Mouse (Mus musculus) small intestine, adult 2 months (tissue): ENCODE results near the gene Pcbd2.

Source experiments
- CTCF ChIP-seq: fragments of 200-500 bp; IDR thresholded peaks from 2 replicates; pipeline ENCODE4 v1.5.1; 2012; ENCODE audit warnings: low read depth, mild to moderate bottlenecking, control low read depth, inconsistent platforms, low read length, moderate library complexity, mixed read lengths; ENCODE audit not compliant: insufficient replicate concordance, insufficient read length; ENCODE audit errors: extremely low read depth
- POLR2A ChIP-seq: fragments of 200-500 bp; IDR thresholded peaks from 2 replicates; pipeline ENCODE4 v1.6.1; 2012; ENCODE audit warnings: low read depth, mild to moderate bottlenecking, control low read depth, inconsistent platforms, low read length, moderate library complexity

DNA sequence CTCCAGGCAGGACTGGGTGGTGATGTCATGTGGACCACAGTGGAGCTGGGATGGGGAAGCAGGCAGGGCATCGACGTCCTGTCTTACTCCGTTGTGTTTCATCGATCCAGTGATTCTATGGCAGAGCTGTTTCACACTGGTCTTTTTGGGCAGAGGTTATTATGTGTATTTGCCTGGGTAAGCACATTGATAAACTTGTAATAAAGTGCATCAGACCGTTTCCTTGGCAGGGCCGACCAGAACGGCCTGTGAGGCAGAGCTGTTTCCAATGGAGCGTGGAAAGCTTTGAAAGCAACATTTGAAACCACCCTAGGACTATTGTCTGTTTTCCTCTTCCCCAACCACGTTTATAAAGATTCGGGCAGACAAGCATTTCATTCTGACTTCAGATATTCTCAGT is 33.4 kb downstream of the Pcbd2 start:
- TF ChIP-seq POLR2A (no peak), CTCF (no peak)
